In the genomic region with DNA sequence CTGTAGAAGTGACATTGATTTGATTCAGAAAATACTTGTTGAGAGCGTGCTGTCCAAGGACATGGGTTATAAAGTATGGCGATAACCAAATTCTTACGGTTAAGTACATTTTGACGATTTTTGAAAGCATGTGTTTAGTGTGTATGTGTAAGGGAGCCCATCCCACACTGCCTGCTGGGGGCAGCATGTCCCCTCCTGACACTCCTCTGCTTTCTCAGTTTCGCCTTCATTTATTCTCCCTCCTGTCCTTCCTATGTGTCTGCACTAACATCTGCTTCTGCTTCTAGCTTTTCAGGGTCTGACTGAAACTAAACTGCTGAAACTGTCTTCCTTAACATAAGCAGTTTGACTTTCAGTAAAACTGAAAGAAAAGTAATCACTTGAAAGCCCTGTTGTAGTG, we compare ENCODE assay signal across 14 mouse cellular contexts. TPM values are rescaled to one million over a fixed set of nuclear protein-coding genes. Genes with fewer than 3 reads are reported as not detected.
DNase-seq lines count a peak whose midpoint lies in the region; TF ChIP-seq lines count a peak whose summit lies in the region.
"Had no signal": no experiment of that assay in that cellular context is flagged by ENCODE, and none has a peak within 500 bp of the region (broad histone marks: within the 10 kb centered on the region; RNA-seq: fewer than 3 reads in every experiment).

No protein-coding gene starts in this region.

- H3K4me3 ChIP-seq in kidney, adult 2 months (ENCODE audit: insufficient read depth, low read depth, low read length), result no peak overlapping the region
- no peak overlapping the region for H3K4me3 ChIP-seq in thymus, adult 2 months (ENCODE audit: control insufficient read depth, insufficient read depth, low read length)
- H3K4me3 ChIP-seq: erythroblast, embryonic 14.5 days; hindbrain, embryonic 15.5 days had no signal

- 87% methylated on average over 5 of the region's 5 CpGs for WGBS in kidney, adult 2 months
- WGBS in thymus, adult 2 months, result 68% methylated on average over 5 of the region's 5 CpGs

- H3K36me3 ChIP-seq in kidney, adult 2 months (ENCODE audit: control insufficient read depth, insufficient read depth, low read length), result no peaks in the 10 kb centered on the region; the same call in 1 of the 2 replicates
- H3K36me3 ChIP-seq in thymus, adult 2 months (ENCODE audit: control insufficient read depth, insufficient read depth, low read length), result no peaks in the 10 kb centered on the region

- H3K27me3 ChIP-seq in kidney, adult 2 months (replicated peaks; ENCODE audit: control insufficient read depth, insufficient read depth, low read length), result no peaks in the 10 kb centered on the region
- no peaks in the 10 kb centered on the region for H3K27me3 ChIP-seq in thymus, adult 2 months (ENCODE audit: control insufficient read depth, insufficient read depth, low read length)
- H3K27me3 ChIP-seq: hindbrain, embryonic 15.5 days had no signal

- no peak for TF ChIP-seq POLR2A in kidney, adult 2 months (IDR thresholded peaks at IDR 0.05; ENCODE audit: low read depth, low read length)
- TF ChIP-seq POLR2A in thymus, adult 2 months (IDR thresholded peaks at IDR 0.05; ENCODE audit: control insufficient read depth, extremely low read depth, insufficient read depth, low read length, poor library complexity), result no peak

- DNase-seq in kidney, adult 2 months, result no peak
- DNase-seq in kidney, adult 11 months, result no peak
- DNase-seq in thymus, adult 2 months, result peak; percentile 15
- no peak for DNase-seq in thymus, adult 18-20 months
- peak; percentile 7 for DNase-seq in lung, postnatal 14 days
- DNase-seq in frontal cortex, postnatal 10 days (ENCODE audit: low spot score in 2 of 2), result no peak
- no peak for DNase-seq in yolk sac, embryonic 10.5 days (ENCODE audit: low spot score)
- no peak for DNase-seq in adrenal gland, adult 2 months
- DNase-seq: adrenal gland, adult 8-10 months; cerebellum, postnatal 14 days had no signal

- no peak overlapping the region for H3K27ac ChIP-seq in kidney, adult 2 months (ENCODE audit: insufficient read depth, low read depth, low read length)
- H3K27ac ChIP-seq in thymus, adult 2 months (ENCODE audit: control insufficient read depth, insufficient read depth, low read length), result no peak overlapping the region
- H3K27ac ChIP-seq: hindbrain, embryonic 15.5 days had no signal

- TF ChIP-seq CTCF in kidney, adult 2 months (conservative IDR thresholded peaks at IDR 0.05; ENCODE audit: insufficient read depth, insufficient read length, low read depth, low read length), result 0 out of 2 replicates have a peak, but pooled peaks have one; percentile 8
- TF ChIP-seq CTCF in thymus, adult 2 months (IDR thresholded peaks at IDR 0.05; ENCODE audit: borderline replicate concordance, control insufficient read depth, extremely low read depth, insufficient read depth, low read length, poor library complexity), result no peak

- no peaks in the 10 kb centered on the region for H3K4me1 ChIP-seq in kidney, adult 2 months (ENCODE audit: control insufficient read depth, insufficient read depth, low read length)
- peaks cover 2% of the 10 kb centered on the region for H3K4me1 ChIP-seq in thymus, adult 2 months (replicated peaks; ENCODE audit: control insufficient read depth, insufficient read depth, low read length)
- H3K4me1 ChIP-seq: hindbrain, embryonic 15.5 days had no signal

RNA-seq across cellular contexts. Expression of a gene that starts 36.7 kb away (rescaled TPM):
- polyA plus RNA-seq in kidney, adult 2 months (2012; rRNA removed), result 15.8 and 16.3 TPM in 2 replicates
- polyA plus RNA-seq in thymus, adult 2 months (2012; rRNA removed), result 46.2 and 64.8 TPM in 2 replicates
- total RNA-seq in adrenal gland, adult 2 months (2021), result 10 to 100 TPM; 69.1 to 73.3 TPM
- 52.1 and 62.2 TPM in 2 replicates for polyA plus RNA-seq in adrenal gland, adult 2 months (2012; rRNA removed)

RNA-seq across cellular contexts. Expression of a gene that starts 36.8 kb away (rescaled TPM):
- polyA plus RNA-seq in kidney, adult 2 months (2012; rRNA removed), result 1.8 TPM in 2 replicates
- polyA plus RNA-seq in thymus, adult 2 months (2012; rRNA removed), result 1.1 and 1.2 TPM in 2 replicates
- total RNA-seq in adrenal gland, adult 2 months (2021), result 10 to 100 TPM in 1 of 2 experiments, 1 to 10 TPM in 1; 9.1 to 11.0 TPM
- polyA plus RNA-seq in adrenal gland, adult 2 months (2012; rRNA removed), result 0.79 and 0.85 TPM in 2 replicates

RNA-seq across cellular contexts. Expression of a gene that starts 51.3 kb away (rescaled TPM):
- polyA plus RNA-seq in kidney, adult 2 months (2012; rRNA removed), result 1.2 and 1.7 TPM in 2 replicates
- polyA plus RNA-seq in thymus, adult 2 months (2012; rRNA removed), result 0.20 and 0.36 TPM in 2 replicates
- 1 to 10 TPM in 1 of 2 experiments, under 1 TPM in 1; 0.37 to 1.1 TPM for total RNA-seq in adrenal gland, adult 2 months (2021)
- polyA plus RNA-seq in adrenal gland, adult 2 months (2012; rRNA removed), result 0.12 and 0.32 TPM in 2 replicates
- total RNA-seq: gastrocnemius, adult 8-10 months; layer of hippocampus, adult 8-10 months had no signal
- polyA plus RNA-seq: erythroblast, embryonic 14.5 days; hindbrain, embryonic 15.5 days had no signal

Comparison
In these comparisons a context has a peak if more than half of its experiments do, and no peak if none do; other contexts are left out.
1. DNase-seq: peak in thymus, adult 2 months (single experiment) and lung, postnatal 14 days (single experiment); none in kidney, adult 2 months (single experiment), kidney, adult 11 months (single experiment), thymus, adult 18-20 months (0 of 2), frontal cortex, postnatal 10 days (0 of 2), yolk sac, embryonic 10.5 days (single experiment) and adrenal gland, adult 2 months (single experiment).